Mouse (Mus musculus) kidney, adult 2 months (tissue): ENCODE measurements at regions not wholly inside any gene's neighbourhood (a gene's known extent, or its start where the extent isn't known, plus 50 kb on each side); places are given as distances from the start of the nearest gene placed in this dataset.

Experiments
- CTCF ChIP-seq: fragments of 200-500 bp; conservative IDR thresholded peaks from 2 replicates; pipeline ENCODE4 v1.5.1; 2011; ENCODE audit warnings: low read depth, mild to moderate bottlenecking, control low read depth, low read length, moderate library complexity, mixed read lengths; ENCODE audit not compliant: insufficient read depth, insufficient read length
- POLR2A ChIP-seq: fragments of 200-500 bp; IDR thresholded peaks from one replicate; pipeline ENCODE4 v1.6.1; 2011; ENCODE audit warnings: low read depth, low read length, control low read depth

DNA sequence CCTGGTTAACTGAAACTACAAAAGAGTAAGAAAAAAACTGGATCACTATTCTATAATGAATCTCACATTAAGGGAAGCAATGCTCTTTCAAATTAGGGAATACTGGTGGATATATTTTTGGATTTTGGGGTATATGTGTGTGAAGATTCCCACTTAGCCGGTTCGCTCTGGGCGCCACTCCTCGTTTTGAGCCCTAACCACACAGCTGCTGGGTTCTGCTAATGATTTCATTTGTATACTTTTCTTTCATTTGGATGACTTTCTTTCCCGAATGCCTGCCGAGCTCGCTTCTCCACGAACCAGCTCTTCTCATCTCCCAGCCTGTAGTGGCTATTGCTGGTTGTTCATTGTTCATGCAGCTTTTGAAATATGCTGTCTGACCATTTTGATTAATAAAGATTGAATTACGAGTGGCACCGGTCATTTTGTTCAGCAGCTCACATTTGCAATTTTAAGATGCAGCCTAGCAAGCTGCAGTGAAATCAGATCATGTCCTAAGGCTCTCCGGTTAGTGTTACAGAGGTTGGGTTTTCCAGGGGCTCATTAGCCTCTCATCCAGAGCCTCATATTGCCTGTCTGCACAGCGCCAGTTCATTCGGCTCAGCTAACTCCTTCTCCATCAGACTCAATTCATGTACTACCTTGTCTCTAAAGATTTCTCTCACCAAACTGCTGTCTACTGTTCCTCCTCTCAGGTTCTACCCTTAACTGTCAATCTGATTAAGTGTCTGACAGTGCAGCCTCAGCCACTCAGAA, 146.6 kb upstream of the Arhgap24 start:
- TF ChIP-seq POLR2A (no peak), CTCF (no peak)
